Mouse (Mus musculus): ENCODE measurements around the gene Fbxo2.

GRCm38 (mm10) chr4:148128672-148129071 is 31.7 kb upstream of the Fbxo2 start:
- TF ChIP-seq CTCF (conservative IDR thresholded peaks at IDR 0.05; ENCODE audit: insufficient read depth, insufficient read length, low read depth, low read length) = no peak
- no peak for TF ChIP-seq POLR2A (IDR thresholded peaks at IDR 0.05; ENCODE audit: low read depth, low read length)
